Mouse (Mus musculus): ENCODE measurements around the gene Scimp. TPM values are rescaled to one million over a fixed set of nuclear protein-coding genes. Genes with fewer than 3 reads are reported as not detected.

Gene Scimp
- not detected in 2 replicates for total RNA-seq (2017)

DNA sequence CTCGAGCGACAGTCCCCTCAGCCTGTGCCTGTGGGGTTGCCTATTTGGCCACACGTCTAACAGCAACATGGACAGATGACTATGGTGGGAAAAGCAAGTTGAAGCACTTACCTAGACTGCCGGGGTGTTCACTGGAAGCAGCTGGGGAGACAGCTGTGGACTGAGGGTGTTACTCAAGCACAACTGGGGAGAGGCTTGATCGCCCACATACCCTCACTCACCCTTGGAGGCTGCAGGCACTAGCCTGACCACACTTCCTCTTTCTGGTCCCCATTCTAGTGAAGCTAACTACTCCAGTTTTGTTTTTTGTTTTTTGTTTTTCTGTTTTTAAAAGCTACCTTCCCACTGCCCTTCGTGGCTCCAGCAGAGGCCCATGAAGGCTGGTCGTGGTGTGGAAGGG lies at the start of gene Scimp:
Gene Scimp (minus strand): TSS at position 222 of the 400 bp plus-strand sequence.
- peak; percentile 80 for ATAC-seq (replicated peaks; ENCODE audit: low read depth, poor library complexity, severe bottlenecking)

DNA sequence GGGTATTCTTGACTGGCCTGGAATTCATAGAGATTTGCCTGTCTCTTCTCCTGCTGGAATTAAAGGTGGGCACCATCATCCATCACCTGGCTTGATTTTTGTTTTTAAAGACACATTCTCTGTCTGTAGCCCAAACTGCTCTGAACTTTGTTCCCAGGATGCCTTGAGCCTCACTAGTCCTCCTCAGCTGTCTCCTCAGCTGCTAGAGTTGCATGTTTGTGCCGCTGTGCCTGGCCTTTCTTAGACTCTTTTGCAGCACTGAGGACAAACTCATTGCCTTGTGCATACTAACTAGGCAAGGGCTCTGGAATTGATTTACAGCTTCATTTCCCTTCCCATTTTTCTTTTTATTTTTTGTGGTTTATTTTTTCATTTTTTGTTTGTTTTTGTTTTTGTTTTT lies 48.0 kb upstream of the Scimp start:
- ATAC-seq (replicated peaks; ENCODE audit: low read depth, poor library complexity, severe bottlenecking), result no peak

DNA sequence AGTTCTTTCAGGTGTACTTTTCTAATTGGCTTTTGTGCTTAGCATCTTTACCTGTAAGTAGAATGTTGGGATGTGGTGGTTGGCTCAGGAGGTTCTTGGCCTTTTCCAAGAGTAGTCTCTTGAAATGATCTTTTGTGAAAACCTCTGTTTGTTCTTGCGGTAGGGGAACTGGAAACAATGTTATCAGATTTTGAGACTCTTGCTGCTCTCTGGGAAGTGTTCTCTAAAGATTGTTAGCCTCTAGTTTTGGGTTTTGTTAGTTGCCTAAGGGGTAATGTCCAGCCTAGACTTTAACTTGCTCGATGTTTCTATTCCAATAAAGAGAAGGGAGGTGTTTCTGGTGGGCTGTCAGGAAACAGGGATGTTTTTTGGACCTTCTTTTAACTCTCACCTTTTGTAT lies 33.6 kb upstream of the Scimp start:
- ATAC-seq (replicated peaks; ENCODE audit: low read depth, poor library complexity, severe bottlenecking), result no peak

DNA sequence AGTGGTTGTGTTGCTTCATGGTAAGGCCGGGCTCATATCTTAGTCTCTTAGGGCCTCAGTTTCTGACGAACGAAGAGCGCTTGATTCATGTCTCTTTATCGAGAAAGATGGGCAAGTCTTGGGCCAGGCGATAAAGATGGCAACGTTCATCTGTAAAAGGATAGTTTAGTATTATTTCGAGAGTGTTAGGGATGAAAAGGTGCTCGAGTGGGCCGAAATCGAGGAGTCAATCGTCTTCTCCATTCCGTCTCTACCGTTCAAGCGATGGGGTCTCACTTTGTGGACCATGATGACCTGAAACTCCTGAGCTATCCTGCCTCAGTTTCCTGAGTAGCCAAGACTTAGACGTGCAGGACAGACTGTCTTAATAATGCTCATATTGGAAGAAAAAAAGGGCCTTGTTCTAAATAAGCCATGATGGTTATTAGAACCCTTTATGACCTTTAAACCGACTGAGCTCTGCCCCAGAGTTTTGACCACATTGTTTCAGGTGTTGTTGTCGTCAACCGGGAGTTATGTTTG lies 33.1 kb upstream of the Scimp start:
- no peak for ATAC-seq (replicated peaks; ENCODE audit: low read depth, poor library complexity, severe bottlenecking)

DNA sequence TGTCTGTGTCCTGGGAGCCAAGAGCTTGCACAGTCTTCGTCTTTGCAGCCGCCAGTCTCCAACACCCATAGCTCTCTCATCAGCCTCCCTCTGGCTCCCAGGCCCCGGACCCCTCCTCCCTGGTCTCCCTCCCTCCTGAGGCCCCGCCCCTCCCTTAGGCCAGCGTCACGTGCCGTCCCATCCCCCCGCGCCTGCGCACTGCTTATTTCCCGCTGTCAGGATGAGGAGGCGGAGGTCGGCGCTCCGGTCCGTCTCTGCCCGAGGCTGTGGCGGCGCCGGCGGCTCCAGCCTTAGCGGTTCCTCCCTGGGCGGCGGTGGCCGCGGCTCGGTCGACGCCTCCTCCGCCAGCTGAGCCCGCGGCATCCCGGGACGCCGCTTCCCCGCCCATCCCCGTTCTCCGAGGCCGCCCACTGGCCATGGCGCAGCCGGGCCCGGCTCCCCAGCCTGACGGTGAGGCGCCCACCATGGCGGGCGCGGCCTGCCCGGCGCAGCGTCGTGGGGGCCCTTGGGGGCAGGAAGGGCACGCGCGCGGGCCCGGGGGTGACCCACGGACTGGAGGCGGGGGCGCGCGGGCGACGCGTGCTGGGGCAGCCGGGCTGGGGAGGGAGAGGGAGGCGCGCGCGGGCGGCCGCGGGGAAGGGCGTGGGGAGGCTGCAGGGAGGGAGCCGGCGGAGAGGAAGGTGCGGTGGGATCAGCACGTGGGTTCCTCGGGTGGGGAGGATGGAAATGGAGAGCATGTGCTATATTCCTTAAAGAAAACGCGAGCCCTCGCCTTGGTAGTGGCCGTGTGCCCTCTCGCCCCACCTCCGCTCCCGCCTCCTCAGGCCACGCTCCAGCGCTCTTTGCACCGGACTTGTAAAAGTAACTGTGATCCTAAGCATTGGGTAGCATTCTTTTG lies 32.4 kb upstream of the Scimp start, which contains the start of gene Rabep1:
Gene Rabep1 (plus strand): TSS at position 220 of the 898 bp plus-strand sequence.
- peak; percentile 94 for ATAC-seq (replicated peaks; ENCODE audit: low read depth, poor library complexity, severe bottlenecking)

DNA sequence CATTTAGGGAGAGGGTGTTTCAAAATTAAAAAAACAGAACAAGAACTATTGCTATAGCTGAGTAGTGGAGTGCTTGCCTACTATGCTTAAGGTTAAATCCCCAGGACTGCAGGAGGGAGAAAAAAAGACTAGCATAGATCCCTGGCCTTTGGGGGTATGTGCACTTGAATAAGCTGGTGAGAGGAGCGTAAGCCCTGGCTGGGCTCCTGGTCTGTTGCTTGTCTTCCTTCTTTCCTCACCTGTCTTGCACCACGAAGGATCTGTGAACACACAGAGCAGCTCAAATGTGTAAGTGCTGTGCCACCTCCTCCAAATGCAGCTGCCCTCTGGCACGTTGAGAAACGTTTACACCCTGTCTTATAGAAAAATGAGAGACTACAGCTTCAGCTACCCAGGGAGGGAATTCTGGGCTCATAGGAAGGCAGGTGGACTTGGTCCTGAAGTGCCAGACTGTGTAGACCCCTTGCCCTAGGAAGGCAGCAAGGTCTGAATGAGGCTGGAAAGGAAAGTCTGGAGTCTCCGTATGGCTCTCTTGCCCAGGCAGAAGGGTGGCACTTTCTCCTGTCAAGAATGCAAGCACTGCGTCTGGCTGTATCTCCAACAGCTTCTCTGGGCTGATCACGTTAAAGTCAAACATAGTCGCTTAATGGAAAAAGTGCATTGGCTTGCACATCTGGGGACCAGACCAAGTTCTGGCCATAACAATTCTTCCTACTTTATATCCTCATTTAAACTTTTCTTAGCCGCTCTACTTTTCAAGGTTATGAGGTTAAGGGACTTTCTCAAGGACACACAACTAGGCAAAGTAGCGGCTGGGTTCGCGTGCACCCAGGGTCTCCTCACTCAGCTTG lies 31.5 kb upstream of the Scimp start:
- ATAC-seq (replicated peaks; ENCODE audit: low read depth, poor library complexity, severe bottlenecking), result peak; percentile 22; the same call in 1 of the 2 replicates

DNA sequence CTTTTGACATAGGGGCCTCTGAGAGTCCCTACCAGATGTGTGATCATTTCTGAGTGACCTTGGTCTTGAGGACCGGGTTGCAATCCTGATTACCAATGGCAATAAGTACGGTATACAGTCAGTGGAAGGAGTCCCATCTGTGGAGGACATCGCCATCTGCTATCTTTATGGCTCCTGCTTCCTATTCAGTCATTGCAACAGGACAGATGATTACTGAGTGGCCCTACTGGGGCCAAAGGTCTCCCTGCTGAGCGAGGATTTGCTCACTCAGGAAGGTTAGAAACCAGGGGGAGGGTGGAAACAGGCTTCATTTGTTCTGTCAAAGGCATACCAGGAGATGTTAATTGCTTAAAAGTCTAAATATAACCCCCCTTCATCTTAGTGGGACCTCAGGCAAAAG lies 30.6 kb upstream of the Scimp start:
- no peak for ATAC-seq (replicated peaks; ENCODE audit: low read depth, poor library complexity, severe bottlenecking)

DNA sequence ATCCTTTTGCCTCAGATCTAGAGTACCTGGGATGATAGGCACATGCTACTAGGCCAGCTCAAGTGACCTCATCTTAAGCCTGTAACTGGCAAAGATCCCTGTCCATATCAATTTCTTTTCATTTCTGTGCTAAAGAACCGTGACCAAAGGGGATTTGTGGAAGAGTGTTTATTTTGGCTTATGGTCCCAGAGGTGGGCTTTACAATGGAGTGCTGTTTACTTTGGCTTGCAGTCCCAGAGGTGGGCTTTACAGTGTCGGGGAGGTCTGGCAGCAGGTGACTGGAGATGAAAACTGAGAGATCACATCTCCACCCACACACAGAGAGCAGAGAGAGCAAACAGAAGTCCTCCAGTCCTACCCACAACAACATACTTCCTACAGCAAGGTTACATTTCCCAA lies 26.2 kb upstream of the Scimp start:
- ATAC-seq (replicated peaks; ENCODE audit: low read depth, poor library complexity, severe bottlenecking), result no peak

DNA sequence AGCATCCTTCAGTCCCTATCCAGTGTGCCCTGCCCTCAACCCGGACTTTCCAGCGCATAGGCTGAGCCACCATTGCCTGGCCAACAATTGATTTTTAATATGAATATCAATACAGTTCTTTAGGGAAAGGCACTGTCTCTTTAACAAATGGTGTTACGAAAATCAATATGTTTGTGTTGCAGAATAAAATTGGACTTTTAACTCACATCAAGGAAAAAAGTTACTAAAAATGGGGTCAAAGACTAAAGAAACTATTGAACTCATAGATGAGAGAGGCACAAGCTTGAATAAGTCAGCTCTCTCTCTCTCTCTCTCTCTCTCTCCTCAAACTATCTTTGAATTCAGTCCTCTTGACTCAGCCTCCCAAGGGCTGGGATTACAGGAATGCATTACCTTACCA lies 24.6 kb upstream of the Scimp start:
- no peak for ATAC-seq (replicated peaks; ENCODE audit: low read depth, poor library complexity, severe bottlenecking)

DNA sequence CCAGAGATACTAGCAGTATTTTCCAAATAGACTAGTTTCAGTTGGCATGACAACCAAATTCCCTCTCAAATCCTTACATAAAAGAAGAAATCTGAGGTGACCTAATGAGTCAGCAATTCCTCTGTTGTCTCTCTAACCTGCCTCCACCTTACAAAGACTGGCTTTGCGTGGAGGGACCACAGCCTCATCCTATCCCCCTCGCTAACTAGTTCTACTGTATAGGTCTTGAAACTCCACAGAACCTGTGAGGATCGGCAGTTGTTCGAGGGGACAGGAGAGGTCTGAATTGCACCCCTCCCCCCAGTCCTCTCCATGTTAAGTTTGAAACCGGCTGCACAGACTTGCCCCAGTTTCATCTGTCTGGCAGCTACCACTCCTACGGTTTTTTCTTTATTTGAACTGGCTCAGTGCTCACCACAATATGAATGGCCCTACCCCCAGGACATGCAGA lies 23.0 kb upstream of the Scimp start:
- ATAC-seq (replicated peaks; ENCODE audit: low read depth, poor library complexity, severe bottlenecking), result no peak

DNA sequence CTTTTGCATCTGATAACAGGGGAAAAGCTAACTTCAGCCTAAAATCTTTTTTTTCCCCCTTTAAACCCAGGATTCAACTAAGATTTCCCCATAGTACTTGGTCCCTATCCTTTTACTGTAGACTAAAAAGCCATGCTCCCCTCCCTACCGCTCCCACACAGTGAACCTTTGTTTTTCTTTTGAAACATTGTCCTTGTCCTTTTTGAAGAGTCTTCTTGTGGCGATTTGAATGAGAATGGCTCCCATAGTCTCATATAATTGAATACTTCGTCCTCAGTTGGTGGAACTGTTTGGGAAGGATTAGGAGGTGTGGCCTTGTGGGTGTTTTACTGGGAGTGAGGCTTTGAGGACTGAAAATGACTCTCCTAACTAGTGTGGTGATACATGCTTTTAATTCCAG lies 21.4 kb upstream of the Scimp start:
- ATAC-seq (replicated peaks; ENCODE audit: low read depth, poor library complexity, severe bottlenecking), result no peak

DNA sequence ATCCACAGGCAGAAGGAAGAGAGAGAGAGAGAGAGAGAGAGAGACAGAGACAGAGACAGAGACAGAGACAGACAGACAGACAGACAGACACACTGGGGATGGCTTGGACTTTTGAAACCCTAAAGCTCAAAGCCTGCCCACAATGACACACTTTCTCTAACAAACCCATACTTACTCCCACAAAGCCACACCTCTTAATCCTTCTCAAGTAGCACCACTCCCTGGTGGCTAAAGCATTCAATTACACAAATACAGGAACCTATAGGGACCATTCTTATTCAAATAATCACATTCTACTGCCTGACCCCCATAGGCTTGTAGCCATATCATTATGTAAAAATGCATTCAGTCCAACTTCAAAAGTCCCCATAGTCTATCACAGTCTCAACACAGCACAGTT lies 21.0 kb upstream of the Scimp start:
- ATAC-seq (replicated peaks; ENCODE audit: low read depth, poor library complexity, severe bottlenecking), result no peak

DNA sequence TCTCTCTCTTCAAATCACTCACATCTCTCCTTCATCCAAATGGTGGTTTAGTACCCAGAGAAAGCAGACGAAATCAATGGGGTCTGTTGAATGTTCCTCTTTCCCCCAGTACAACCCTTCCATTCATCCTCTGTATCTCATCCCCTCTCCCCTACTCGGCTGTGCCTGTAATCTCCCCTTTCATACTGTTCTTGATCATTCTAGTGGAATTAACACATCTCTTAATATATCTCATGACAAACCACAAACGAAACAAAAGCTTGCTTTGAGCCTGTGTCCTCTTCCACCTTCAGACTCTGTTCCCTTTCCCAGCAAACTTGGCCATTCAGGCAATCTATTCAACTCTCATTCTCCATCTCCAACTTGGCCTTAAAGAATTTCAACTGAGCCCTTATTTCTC lies 18.8 kb upstream of the Scimp start:
- ATAC-seq (replicated peaks; ENCODE audit: low read depth, poor library complexity, severe bottlenecking), result no peak

DNA sequence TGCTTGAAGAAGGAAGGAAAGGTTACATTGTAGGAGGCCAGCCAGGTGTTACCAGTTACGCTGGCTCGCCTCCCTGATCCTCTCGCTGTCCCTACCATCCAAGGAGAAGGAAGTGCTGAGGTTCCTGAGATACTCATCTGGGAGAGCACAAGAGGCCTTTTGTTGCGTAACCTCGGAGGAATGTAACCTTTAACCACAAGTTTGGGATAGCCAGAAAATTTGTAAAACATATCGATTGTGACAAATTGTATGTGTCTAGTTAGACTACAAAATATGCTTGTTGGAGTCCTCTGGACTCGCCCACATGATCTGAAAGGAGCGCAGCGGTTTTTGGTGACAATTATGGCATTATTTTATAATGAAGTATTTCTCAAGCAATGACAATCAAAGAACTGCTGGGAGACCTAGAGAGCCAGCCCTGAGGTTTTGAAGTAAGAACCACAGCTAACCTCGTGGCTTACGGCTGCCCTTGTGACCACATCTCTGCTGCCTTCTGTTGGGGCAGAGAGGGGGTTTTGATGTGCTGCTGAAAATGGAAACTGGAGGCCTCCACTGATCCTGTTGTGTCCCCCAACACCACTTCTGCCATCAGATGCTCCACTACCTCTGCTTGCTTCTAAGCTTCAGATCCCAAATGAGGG lies 16.7 kb upstream of the Scimp start:
- 0 out of 2 replicates have a peak, but pooled peaks have one; percentile 45 for ATAC-seq (replicated peaks; ENCODE audit: low read depth, poor library complexity, severe bottlenecking)

DNA sequence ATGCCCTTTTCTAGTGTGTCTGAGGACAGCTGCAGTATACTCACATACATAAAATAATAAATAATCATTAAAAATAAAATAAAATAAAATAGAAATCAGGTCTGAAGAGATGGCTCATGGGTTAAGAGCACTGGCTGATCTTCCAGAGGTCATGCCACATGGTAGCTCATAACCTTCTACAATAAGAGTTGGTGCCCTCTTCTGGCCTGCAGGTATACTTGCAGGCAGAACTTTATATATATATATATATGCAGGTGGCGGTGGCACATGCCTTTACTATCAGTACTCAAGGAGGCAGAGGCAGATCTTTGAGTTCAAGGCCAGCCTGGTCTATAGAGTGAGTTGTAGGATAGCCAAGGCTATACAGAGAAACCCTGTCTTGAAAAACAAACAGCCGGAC lies 13.8 kb upstream of the Scimp start:
- ATAC-seq (replicated peaks; ENCODE audit: low read depth, poor library complexity, severe bottlenecking), result 0 out of 2 replicates have a peak, but pooled peaks have one; percentile 62

DNA sequence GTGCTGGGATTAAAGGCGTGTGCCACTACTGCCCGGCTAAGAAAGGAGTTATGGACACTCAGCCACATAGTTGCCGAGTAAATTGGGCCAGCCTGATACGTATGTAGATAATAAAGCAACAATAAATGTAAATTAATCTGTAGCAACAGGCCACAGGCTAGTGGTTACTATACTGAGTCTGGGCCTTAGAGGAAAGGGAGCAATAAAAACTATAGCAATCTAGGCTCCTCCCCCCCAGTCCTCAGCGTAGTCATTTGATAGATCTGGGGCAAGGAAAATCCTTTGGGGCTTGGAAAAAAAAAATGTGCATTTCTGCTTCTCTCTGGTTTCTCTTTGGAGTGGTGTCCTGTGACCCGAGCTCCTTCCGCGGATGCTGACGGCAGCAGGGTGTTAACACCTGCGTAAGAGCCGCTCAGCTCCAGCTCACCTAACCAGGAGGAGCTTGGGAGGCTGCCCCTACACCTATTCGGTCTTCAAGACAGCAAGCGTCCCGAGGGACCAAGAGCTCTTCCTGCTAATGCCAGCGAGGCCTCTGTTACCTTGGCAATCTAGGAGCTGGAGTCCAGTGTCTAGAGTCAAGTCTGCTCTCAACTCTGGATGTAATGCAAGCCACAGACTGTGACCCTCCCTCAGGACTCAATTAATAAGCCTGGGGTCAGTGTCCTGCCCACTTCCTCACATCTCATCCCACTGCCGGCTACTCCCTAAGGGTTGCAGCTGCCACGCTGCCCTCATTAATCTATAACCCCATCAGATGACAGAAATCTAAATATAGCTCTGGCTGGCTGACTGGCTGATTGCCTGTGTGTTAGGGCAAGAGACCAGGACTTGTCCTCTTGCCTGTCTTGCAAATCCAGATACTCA lies 9.6 kb upstream of the Scimp start:
- ATAC-seq (replicated peaks; ENCODE audit: low read depth, poor library complexity, severe bottlenecking), result no peak

DNA sequence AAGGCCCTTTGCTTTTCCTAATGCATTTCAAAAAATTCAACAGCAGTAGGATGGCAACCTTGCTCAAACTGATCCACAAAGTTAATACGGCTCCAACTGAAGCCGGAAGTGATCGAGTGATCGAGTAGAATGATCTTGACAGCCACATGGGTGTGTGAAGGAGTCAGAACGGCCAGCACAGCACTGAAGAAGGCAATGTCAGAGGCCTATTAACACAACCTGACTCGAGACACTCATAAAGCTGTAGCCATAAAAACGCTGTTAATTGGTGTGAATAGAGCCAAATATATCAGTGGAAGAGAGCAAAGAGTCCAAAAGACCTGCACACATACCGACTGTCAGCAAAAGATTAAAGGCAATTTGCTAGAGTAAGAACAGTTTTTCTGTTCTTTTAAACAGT lies 7.7 kb upstream of the Scimp start:
- ATAC-seq (replicated peaks; ENCODE audit: low read depth, poor library complexity, severe bottlenecking), result no peak

DNA sequence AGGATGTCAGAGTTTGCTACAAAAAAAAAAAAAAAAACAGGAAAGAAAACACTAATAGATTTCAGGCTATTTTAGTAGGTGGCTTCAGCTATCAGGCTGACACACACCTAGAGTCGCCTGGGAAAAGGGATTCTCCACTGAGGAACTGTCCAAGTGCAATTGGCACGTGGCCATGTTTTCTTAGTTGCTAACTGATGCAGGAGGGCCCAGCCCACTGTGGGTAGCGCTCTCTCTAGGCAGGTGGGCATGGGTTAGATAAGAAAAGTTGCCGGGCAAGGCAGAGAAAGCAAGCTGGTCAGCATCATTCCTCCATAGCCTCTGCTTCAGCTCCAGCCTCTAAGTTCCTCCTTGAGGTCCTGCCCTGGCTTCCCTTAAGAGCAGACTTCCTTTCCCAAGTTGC lies 4.4 kb upstream of the Scimp start:
- ATAC-seq (replicated peaks; ENCODE audit: low read depth, poor library complexity, severe bottlenecking), result no peak

DNA sequence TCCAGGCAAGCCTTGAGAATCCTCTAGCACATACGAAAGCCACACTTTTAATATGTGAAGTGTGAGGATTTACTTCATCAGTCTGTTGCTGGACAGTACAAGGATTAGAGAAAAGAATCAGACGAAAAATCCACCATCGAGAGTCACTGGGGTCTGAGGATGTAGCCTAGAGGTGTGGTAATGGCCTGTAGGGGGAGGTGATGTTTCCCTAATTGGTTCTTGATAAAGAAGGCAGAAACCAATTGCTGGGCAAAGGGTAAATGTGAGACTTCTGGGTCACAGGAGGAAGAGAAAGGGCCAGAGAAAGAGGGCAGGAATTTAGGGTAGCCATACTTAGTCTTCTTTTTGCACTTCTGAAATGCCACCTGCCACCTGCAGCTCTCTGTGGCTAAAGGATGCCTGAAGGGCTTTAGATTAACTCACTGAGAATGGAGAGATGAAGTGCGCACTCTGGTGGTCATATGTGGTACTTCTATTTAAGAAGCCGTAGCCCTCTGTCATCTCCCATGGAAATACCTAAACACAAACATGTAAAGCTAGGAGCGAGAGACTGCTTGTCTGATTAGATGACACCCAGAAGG lies 3.2 kb upstream of the Scimp start:
- ATAC-seq (replicated peaks; ENCODE audit: low read depth, poor library complexity, severe bottlenecking), result peak; percentile 77

Measured in common myeloid progenitor, adult 5-6 weeks (primary cell).